Mouse (Mus musculus) embryonic facial prominence, embryonic 10.5 days (tissue): ENCODE data around the gene Nat14. TPM values are rescaled to one million over a fixed set of nuclear protein-coding genes. Genes with fewer than 3 reads are reported as not detected.

Experiments
- DNase-seq: peaks from one replicate; pipeline ENCODE4 v3.0.0-alpha.2; 2017; ENCODE audit warnings: low spot score
- H3K27ac ChIP-seq: fragments of 300-500 bp; sonication (generic); replicated peaks from 2 replicates; pipeline ENCODE4 v1.5.1; 2016; ENCODE audit warnings: mild to moderate bottlenecking
- H3K27me3 ChIP-seq: fragments of 300-500 bp; sonication (generic); replicated peaks from 2 replicates; pipeline ENCODE4 v1.6.1; 2016; ENCODE audit warnings: low read depth, mild to moderate bottlenecking; ENCODE audit not compliant: poor library complexity, severe bottlenecking
- H3K36me3 ChIP-seq: fragments of 300-500 bp; sonication (generic); replicated peaks from 2 replicates; pipeline ENCODE4 v1.6.1; 2016; ENCODE audit warnings: mild to moderate bottlenecking, moderate library complexity
- H3K4me1 ChIP-seq: fragments of 300-500 bp; sonication (generic); 2 replicates; pipeline ENCODE4 v1.6.1; 2016
- H3K4me3 ChIP-seq: fragments of 300-500 bp; sonication (generic); 2 replicates; pipeline ENCODE4 v1.5.1; 2016; ENCODE audit warnings: mild to moderate bottlenecking, moderate library complexity
- H3K9me3 ChIP-seq: fragments of 300-500 bp; sonication (generic); 2 replicates; pipeline ENCODE4 v1.6.1; 2016; ENCODE audit warnings: mild to moderate bottlenecking
- WGBS: fragments of 180-500 bp; shearing (Covaris S2); methylation state at CpG from one replicate; pipeline ENCODE4 v1.1.7; 2016; 5-methylcytosine and 5-hydroxymethylcytosine counted together
- polyA plus RNA-seq: library from polyadenylated mRNA; unstranded; fragments of >200 nt; fragmentation: Nextera tagmentation; extraction: Ambion mirVana; gene quantifications from 2 replicates; pipeline ENCODE4 v1.2.1, GENCODE M21; 2016

Gene Nat14
- polyA plus RNA-seq, 1 experiment from 2014 or later: 5.3 TPM

- H3K27me3 ChIP-seq: no peaks in the 10 kb centered on the region
- DNase-seq: peak; percentile 92
- H3K4me3 ChIP-seq: peak overlapping the region; percentile 56
- peak overlapping the region; percentile 92 for H3K27ac ChIP-seq
- peaks cover 40% of the 10 kb centered on the region for H3K36me3 ChIP-seq
- H3K9me3 ChIP-seq: peaks cover 4% of the 10 kb centered on the region; the same call in 1 of the 2 replicates
- peaks cover 76% of the 10 kb centered on the region for H3K4me1 ChIP-seq
- under 1% methylated on average over 14 of the region's 14 CpGs for WGBS
These were observed 680 bp downstream of the Nat14 start for GRCm38 (mm10) chr7:4922508-4922907.

- Histone ChIP-seq H3K4me3 (peak overlapping the region; percentile 56), H3K4me1 (peaks cover 82% of the 10 kb centered on the region), H3K27ac (peak overlapping the region; percentile 92), H3K36me3 (peaks cover 35% of the 10 kb centered on the region), H3K9me3 (peaks cover 4% of the 10 kb centered on the region; the same call in 1 of the 2 replicates), H3K27me3 (no peaks in the 10 kb centered on the region)
- peak; percentile 90 for DNase-seq
- WGBS: under 1% methylated on average over 14 of the region's 14 CpGs
These were observed 1.2 kb downstream of the Nat14 start for GRCm38 (mm10) chr7:4922931-4923565.

GRCm38 (mm10) chr7:4923586-4924364, 1.9 kb downstream of the Nat14 start:
- peak overlapping the region; percentile 92 for H3K27ac ChIP-seq
- H3K36me3 ChIP-seq: peaks cover 27% of the 10 kb centered on the region
- peaks cover 86% of the 10 kb centered on the region for H3K4me1 ChIP-seq
- peak overlapping the region; percentile 56 for H3K4me3 ChIP-seq
- 4% methylated on average over 37 of the region's 37 CpGs for WGBS
- peaks cover 4% of the 10 kb centered on the region; the same call in 1 of the 2 replicates for H3K9me3 ChIP-seq
- no peaks in the 10 kb centered on the region for H3K27me3 ChIP-seq
- DNase-seq: peak; percentile 72

DNA sequence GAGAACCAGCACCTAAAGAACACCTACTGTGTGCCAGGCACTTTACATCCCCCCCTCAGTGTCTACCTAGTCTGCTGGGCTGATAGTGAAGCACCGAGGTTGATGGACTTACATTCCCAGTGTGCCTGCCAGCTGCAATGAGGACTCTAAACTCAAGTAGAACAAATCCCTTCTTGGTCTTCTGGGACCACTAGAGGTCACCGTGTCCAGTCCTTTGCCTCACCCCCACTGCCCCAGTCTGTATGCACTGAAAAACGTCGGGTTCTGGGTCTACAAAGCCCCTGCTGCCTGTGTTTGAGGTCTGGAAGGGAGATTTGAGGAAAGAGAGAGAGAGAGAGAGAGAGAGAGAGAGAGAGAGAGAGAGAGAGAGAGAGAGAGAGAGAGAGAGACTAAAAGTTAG, 2.7 kb downstream of the Nat14 start:
- peaks cover 20% of the 10 kb centered on the region for H3K36me3 ChIP-seq
- H3K9me3 ChIP-seq: peaks cover 4% of the 10 kb centered on the region; the same call in 1 of the 2 replicates
- peak overlapping the region; percentile 92 for H3K27ac ChIP-seq
- H3K27me3 ChIP-seq: no peaks in the 10 kb centered on the region
- DNase-seq: peak; percentile 39
- WGBS: 2% methylated on average over 4 of the region's 4 CpGs
- H3K4me1 ChIP-seq: peaks cover 88% of the 10 kb centered on the region
- H3K4me3 ChIP-seq: peak overlapping the region; percentile 56

- DNase-seq: peak; percentile 76
- H3K36me3 ChIP-seq: peaks cover 16% of the 10 kb centered on the region
- H3K9me3 ChIP-seq: peaks cover 4% of the 10 kb centered on the region; the same call in 1 of the 2 replicates
- H3K27ac ChIP-seq: peak overlapping the region; percentile 92
- no peaks in the 10 kb centered on the region for H3K27me3 ChIP-seq
- peaks cover 88% of the 10 kb centered on the region for H3K4me1 ChIP-seq
- H3K4me3 ChIP-seq: peak overlapping the region; percentile 56
- WGBS: 5% methylated on average over 4 of the region's 4 CpGs
These were observed 3.1 kb downstream of the Nat14 start for GRCm38 (mm10) chr7:4924891-4925301.

GRCm38 (mm10) chr7:4925441-4926381, 3.9 kb downstream of the Nat14 start, which contains the start of gene Ssc5d:
TSS of gene Ssc5d (plus strand) at chr7:4925785.
- Histone ChIP-seq H3K27me3 (no peaks in the 10 kb centered on the region), H3K36me3 (peaks cover 8% of the 10 kb centered on the region), H3K27ac (peak within 1 kb of the TSS; percentile 92), H3K4me1 (peaks cover 80% of the 10 kb centered on the region), H3K9me3 (no peaks in the 10 kb centered on the region), H3K4me3 (peak within 1 kb of the TSS; percentile 56)
- WGBS: 5% methylated on average over 6 of the region's 6 CpGs
- DNase-seq: peak; percentile 75

- Histone ChIP-seq H3K36me3 (no peaks in the 10 kb centered on the region), H3K4me1 (peaks cover 69% of the 10 kb centered on the region), H3K4me3 (peak overlapping the region; percentile 56; the same call in 1 of the 2 replicates), H3K27me3 (no peaks in the 10 kb centered on the region), H3K9me3 (no peaks in the 10 kb centered on the region), H3K27ac (peak overlapping the region; percentile 92)
- no peak for DNase-seq
- 71% methylated on average over 16 of the region's 16 CpGs for WGBS
These were observed 5.0 kb downstream of the Nat14 start for GRCm38 (mm10) chr7:4926849-4927248.

GRCm38 (mm10) chr7:4927711-4928110, 5.9 kb downstream of the Nat14 start:
- no peak for DNase-seq
- H3K4me3 ChIP-seq: no peak overlapping the region
- peaks cover 60% of the 10 kb centered on the region for H3K4me1 ChIP-seq
- no peaks in the 10 kb centered on the region for H3K9me3 ChIP-seq
- no peaks in the 10 kb centered on the region for H3K27me3 ChIP-seq
- WGBS: 66% methylated on average over 8 of the region's 8 CpGs
- peak overlapping the region; percentile 48 for H3K27ac ChIP-seq
- H3K36me3 ChIP-seq: no peaks in the 10 kb centered on the region

DNA sequence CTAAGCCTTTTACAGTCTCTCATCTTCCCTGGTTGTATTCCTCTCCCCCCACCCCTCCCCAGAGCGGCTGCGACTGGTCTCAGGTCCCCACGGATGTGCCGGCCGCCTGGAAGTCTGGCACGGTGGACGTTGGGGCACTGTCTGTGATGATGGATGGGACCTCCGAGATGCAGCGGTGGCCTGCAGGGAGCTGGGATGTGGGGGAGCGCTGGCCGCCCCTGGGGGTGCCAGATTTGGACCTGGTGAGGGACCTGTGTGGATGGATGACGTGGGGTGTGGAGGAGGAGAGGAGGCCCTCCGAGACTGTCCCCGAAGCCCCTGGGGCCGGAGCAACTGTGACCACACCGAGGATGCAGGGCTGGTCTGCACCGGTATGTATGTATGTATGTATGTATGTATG, 6.5 kb downstream of the Nat14 start:
- H3K4me1 ChIP-seq: peaks cover 54% of the 10 kb centered on the region
- no peaks in the 10 kb centered on the region for H3K36me3 ChIP-seq
- H3K27ac ChIP-seq: peak overlapping the region; percentile 48; the same call in 1 of the 2 replicates
- WGBS: 88% methylated on average over 17 of the region's 17 CpGs
- H3K9me3 ChIP-seq: no peaks in the 10 kb centered on the region
- DNase-seq: no peak
- H3K4me3 ChIP-seq: no peak overlapping the region
- no peaks in the 10 kb centered on the region for H3K27me3 ChIP-seq

GRCm38 (mm10) chr7:4933103-4933502, 11.3 kb downstream of the Nat14 start:
- H3K27ac ChIP-seq: no peak overlapping the region
- no peak for DNase-seq
- 78% methylated on average over 12 of the region's 12 CpGs for WGBS
- H3K4me3 ChIP-seq: no peak overlapping the region
- H3K27me3 ChIP-seq: no peaks in the 10 kb centered on the region
- peaks cover 7% of the 10 kb centered on the region; the same call in 1 of the 2 replicates for H3K9me3 ChIP-seq
- no peaks in the 10 kb centered on the region for H3K36me3 ChIP-seq
- H3K4me1 ChIP-seq: peaks cover 6% of the 10 kb centered on the region

DNA sequence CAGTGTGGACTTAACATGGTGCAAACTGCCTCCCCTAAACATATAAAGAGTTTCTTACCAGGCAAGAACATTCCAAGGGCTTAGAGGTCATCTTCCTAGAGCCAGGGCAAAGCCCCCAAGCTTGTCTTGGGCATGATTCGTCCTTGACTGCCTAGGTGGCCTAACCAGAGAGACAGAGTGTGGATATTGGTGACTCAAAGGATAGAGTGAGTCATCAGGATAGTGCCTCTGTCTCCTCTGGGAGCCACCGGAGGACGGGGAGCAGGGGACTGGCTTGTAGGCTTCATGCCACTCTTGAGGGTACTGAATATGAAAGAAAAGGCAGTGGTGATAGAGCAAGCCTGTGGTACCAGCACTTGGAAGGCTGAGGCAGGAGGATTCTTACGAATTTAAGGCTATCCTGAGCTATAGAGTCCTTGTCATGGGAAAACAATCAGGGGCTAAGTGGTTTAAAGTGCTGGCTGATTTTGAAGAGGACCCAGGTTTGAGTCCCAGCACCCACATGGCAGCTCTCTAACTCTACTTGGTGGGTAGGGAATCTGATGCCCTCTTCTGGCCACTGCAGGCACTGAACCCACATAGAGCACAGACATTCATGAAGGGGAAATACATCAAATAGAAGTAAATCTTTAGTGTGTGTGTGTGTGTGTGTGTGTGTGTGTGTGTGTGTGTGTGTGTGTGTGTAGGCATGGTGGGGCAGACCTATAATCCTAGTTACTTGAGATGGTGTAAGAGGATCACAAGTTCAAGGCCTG, 12.5 kb downstream of the Nat14 start:
- no peaks in the 10 kb centered on the region for H3K27me3 ChIP-seq
- WGBS: 91% methylated on average over 4 of the region's 4 CpGs
- H3K9me3 ChIP-seq: peaks cover 7% of the 10 kb centered on the region; the same call in 1 of the 2 replicates
- no peaks in the 10 kb centered on the region for H3K36me3 ChIP-seq
- H3K4me1 ChIP-seq: no peaks in the 10 kb centered on the region; the same call in 1 of the 2 replicates
- H3K27ac ChIP-seq: no peak overlapping the region
- DNase-seq: no peak
- no peak overlapping the region for H3K4me3 ChIP-seq
